Mouse (Mus musculus) right cerebral cortex, postnatal 36 days (tissue): ENCODE measurements around the gene Zim1.

Experiments used
- DNase-seq, 2 experiments: peaks; one replicate each; pipeline ENCODE4 v3.0.0; 2022; ENCODE audit warnings: low spot score in 2 of 2, mixed read lengths in 1 of 2

The Zim1 gene

GRCm38 (mm10) chr7:6651221-6651620, 45.0 kb downstream of the Zim1 start:
- DNase-seq = no peak

- no peak for DNase-seq
Measured at GRCm38 (mm10) chr7:6650526-6650925, 45.7 kb downstream of the Zim1 start.

GRCm38 (mm10) chr7:6645821-6646220, 50.4 kb downstream of the Zim1 start:
- no peak for DNase-seq

GRCm38 (mm10) chr7:6638076-6638475, 58.2 kb downstream of the Zim1 start:
- DNase-seq = no peak

GRCm38 (mm10) chr7:6636741-6637140, 59.5 kb downstream of the Zim1 start:
- no peak for DNase-seq

- DNase-seq = no peak
Measured at GRCm38 (mm10) chr7:6635831-6636230, 60.4 kb downstream of the Zim1 start.
